Mouse (Mus musculus) heart, embryonic 13.5 days (tissue): ENCODE measurements around the gene Rbm47. TPM values are rescaled to one million over a fixed set of nuclear protein-coding genes. Genes with fewer than 3 reads are reported as not detected.

Experiments used
- ATAC-seq: fragments of 200-750 bp; cut with Nextera tagmentation; 2 replicates; pipeline ENCODE4 v1.8.0; 2017; ENCODE audit warnings: moderate TSS enrichment; ENCODE audit not compliant: insufficient number of reproducible peaks, low FRiP score, low TSS enrichment; ENCODE audit errors: extremely low read depth
- H3K27ac ChIP-seq: fragments of 300-500 bp; sonication (generic); replicated peaks from 2 replicates; pipeline ENCODE4 v1.5.1; 2015; ENCODE audit warnings: moderate library complexity, mild to moderate bottlenecking, inconsistent platforms
- H3K27me3 ChIP-seq: fragments of 300-500 bp; sonication (generic); replicated peaks from 2 replicates; pipeline ENCODE4 v1.6.1; 2015; ENCODE audit warnings: mild to moderate bottlenecking, inconsistent platforms
- H3K36me3 ChIP-seq: fragments of 300-500 bp; sonication (generic); 2 replicates; pipeline ENCODE4 v1.6.1; 2015; ENCODE audit warnings: mild to moderate bottlenecking, inconsistent platforms
- H3K4me1 ChIP-seq: fragments of 300-500 bp; sonication (generic); 2 replicates; pipeline ENCODE4 v1.6.1; 2015; ENCODE audit warnings: inconsistent platforms
- H3K4me2 ChIP-seq: fragments of 300-500 bp; sonication (generic); 2 replicates; pipeline ENCODE4 v1.6.1; 2015; ENCODE audit warnings: inconsistent platforms, mild to moderate bottlenecking, moderate library complexity
- H3K4me3 ChIP-seq: fragments of 300-500 bp; sonication (generic); 2 replicates; pipeline ENCODE4 v1.5.1; 2015; ENCODE audit warnings: moderate library complexity, mild to moderate bottlenecking, inconsistent platforms
- H3K9ac ChIP-seq: fragments of 300-500 bp; sonication (generic); 2 replicates; pipeline ENCODE4 v1.6.1; 2015; ENCODE audit warnings: inconsistent platforms, mild to moderate bottlenecking, moderate library complexity
- H3K9me3 ChIP-seq: fragments of 300-500 bp; sonication (generic); 2 replicates; pipeline ENCODE4 v1.6.1; 2016; ENCODE audit warnings: inconsistent platforms
- WGBS: fragments of 180-500 bp; shearing (Covaris S2); methylation state at CpG from one replicate; pipeline ENCODE4 v1.1.7; 2015; ENCODE audit warnings: mixed read lengths; 5-methylcytosine and 5-hydroxymethylcytosine counted together
- polyA plus RNA-seq: library from polyadenylated mRNA; unstranded; fragments of >200 nt; fragmentation: Nextera tagmentation; extraction: Ambion mirVana; gene quantifications from 2 replicates; pipeline ENCODE4 v1.2.1, GENCODE M21; 2015

Rbm47 gene
- polyA plus RNA-seq, 1 experiment from 2014 or later: 2.0 TPM

GRCm38 (mm10) chr5:66124931-66125330 lies 48.0 kb downstream of the Rbm47 start:
- no peak for ATAC-seq
- WGBS: 72% methylated on average over 9 of the region's 9 CpGs

GRCm38 (mm10) chr5:66124089-66124400 lies 48.9 kb downstream of the Rbm47 start:
- no peaks in the 10 kb centered on the region for H3K9me3 ChIP-seq
- no peak overlapping the region for H3K27ac ChIP-seq
- no peak overlapping the region for H3K9ac ChIP-seq
- no peaks in the 10 kb centered on the region for H3K27me3 ChIP-seq
- WGBS: 81% methylated on average over 4 of the region's 4 CpGs
- no peak overlapping the region for H3K4me3 ChIP-seq
- no peak for ATAC-seq
- no peaks in the 10 kb centered on the region for H3K36me3 ChIP-seq
- H3K4me1 ChIP-seq: no peaks in the 10 kb centered on the region
- H3K4me2 ChIP-seq: no peak overlapping the region

More at GRCm38 (mm10) chr5:66124931-66125330, 48.0 kb downstream of the Rbm47 start:
- Histone ChIP-seq H3K4me3 (no peak overlapping the region), H3K27ac (no peak overlapping the region), H3K4me1 (no peaks in the 10 kb centered on the region), H3K4me2 (no peak overlapping the region), H3K27me3 (no peaks in the 10 kb centered on the region), H3K36me3 (no peaks in the 10 kb centered on the region), H3K9me3 (no peaks in the 10 kb centered on the region), H3K9ac (no peak overlapping the region)

GRCm38 (mm10) chr5:66123295-66124088 lies 49.4 kb downstream of the Rbm47 start:
- no peak overlapping the region for H3K4me2 ChIP-seq
- no peak for ATAC-seq
- H3K4me1 ChIP-seq: no peaks in the 10 kb centered on the region
- WGBS: 80% methylated on average over 12 of the region's 12 CpGs
- H3K27me3 ChIP-seq: no peaks in the 10 kb centered on the region
- no peaks in the 10 kb centered on the region for H3K9me3 ChIP-seq
- H3K36me3 ChIP-seq: no peaks in the 10 kb centered on the region
- no peak overlapping the region for H3K4me3 ChIP-seq
- no peak overlapping the region for H3K27ac ChIP-seq
- H3K9ac ChIP-seq: no peak overlapping the region

- no peaks in the 10 kb centered on the region for H3K9me3 ChIP-seq
- ATAC-seq: no peak
- no peak overlapping the region for H3K4me3 ChIP-seq
- no peak overlapping the region for H3K27ac ChIP-seq
- no peaks in the 10 kb centered on the region for H3K36me3 ChIP-seq
- H3K9ac ChIP-seq: no peak overlapping the region
- H3K4me2 ChIP-seq: no peak overlapping the region
- no peaks in the 10 kb centered on the region for H3K27me3 ChIP-seq
- no peaks in the 10 kb centered on the region for H3K4me1 ChIP-seq
Measured at GRCm38 (mm10) chr5:66121255-66121654, 51.7 kb downstream of the Rbm47 start.

GRCm38 (mm10) chr5:66114751-66115150 lies 58.2 kb downstream of the Rbm47 start:
- no peak for ATAC-seq
- Histone ChIP-seq H3K4me2 (no peak overlapping the region), H3K27me3 (no peaks in the 10 kb centered on the region), H3K27ac (no peak overlapping the region), H3K9ac (no peak overlapping the region), H3K4me1 (no peaks in the 10 kb centered on the region), H3K4me3 (no peak overlapping the region), H3K9me3 (no peaks in the 10 kb centered on the region), H3K36me3 (no peaks in the 10 kb centered on the region)
- 81% methylated on average over 14 of the region's 14 CpGs for WGBS

GRCm38 (mm10) chr5:66114208-66114607 lies 58.7 kb downstream of the Rbm47 start:
- H3K27me3 ChIP-seq: no peaks in the 10 kb centered on the region
- no peaks in the 10 kb centered on the region for H3K9me3 ChIP-seq
- H3K4me3 ChIP-seq: no peak overlapping the region
- no peak overlapping the region for H3K9ac ChIP-seq
- H3K4me2 ChIP-seq: no peak overlapping the region
- no peak overlapping the region for H3K27ac ChIP-seq
- ATAC-seq: no peak
- H3K4me1 ChIP-seq: no peaks in the 10 kb centered on the region
- 68% methylated on average over 6 of the region's 6 CpGs for WGBS
- H3K36me3 ChIP-seq: no peaks in the 10 kb centered on the region

- Histone ChIP-seq H3K9ac (no peak overlapping the region), H3K27ac (no peak overlapping the region), H3K4me2 (no peak overlapping the region), H3K36me3 (no peaks in the 10 kb centered on the region), H3K4me1 (no peaks in the 10 kb centered on the region), H3K9me3 (no peaks in the 10 kb centered on the region), H3K27me3 (no peaks in the 10 kb centered on the region), H3K4me3 (no peak overlapping the region)
- no peak for ATAC-seq
- 55% methylated on average over 8 of the region's 8 CpGs for WGBS
Measured at GRCm38 (mm10) chr5:66112059-66112458, 60.9 kb downstream of the Rbm47 start.

- no peak for ATAC-seq
- H3K27ac ChIP-seq: no peak overlapping the region
- WGBS: 80% methylated on average over 9 of the region's 9 CpGs
Measured at GRCm38 (mm10) chr5:66106372-66106771, 66.5 kb downstream of the Rbm47 start.

GRCm38 (mm10) chr5:66105946-66106345 lies 67.0 kb downstream of the Rbm47 start:
- Histone ChIP-seq H3K9ac (no peak overlapping the region), H3K36me3 (no peaks in the 10 kb centered on the region), H3K4me2 (no peak overlapping the region), H3K4me1 (no peaks in the 10 kb centered on the region), H3K4me3 (no peak overlapping the region), H3K27ac (no peak overlapping the region), H3K27me3 (no peaks in the 10 kb centered on the region), H3K9me3 (no peaks in the 10 kb centered on the region)
- ATAC-seq: no peak
- WGBS: 82% methylated on average over 7 of the region's 7 CpGs

More at GRCm38 (mm10) chr5:66106372-66106771, 66.5 kb downstream of the Rbm47 start:
- H3K4me2 ChIP-seq: no peak overlapping the region
- H3K27me3 ChIP-seq: no peaks in the 10 kb centered on the region
- H3K9me3 ChIP-seq: no peaks in the 10 kb centered on the region
- no peak overlapping the region for H3K9ac ChIP-seq
- H3K36me3 ChIP-seq: no peaks in the 10 kb centered on the region
- no peak overlapping the region for H3K4me3 ChIP-seq
- no peaks in the 10 kb centered on the region for H3K4me1 ChIP-seq

GRCm38 (mm10) chr5:66105366-66105765 lies 67.6 kb downstream of the Rbm47 start:
- no peak for ATAC-seq
- WGBS: 77% methylated on average over 3 of the region's 3 CpGs
- H3K27ac ChIP-seq: no peak overlapping the region
- no peaks in the 10 kb centered on the region for H3K36me3 ChIP-seq
- H3K4me3 ChIP-seq: no peak overlapping the region
- H3K27me3 ChIP-seq: no peaks in the 10 kb centered on the region
- H3K4me1 ChIP-seq: no peaks in the 10 kb centered on the region
- H3K9ac ChIP-seq: no peak overlapping the region
- H3K9me3 ChIP-seq: no peaks in the 10 kb centered on the region
- no peak overlapping the region for H3K4me2 ChIP-seq

GRCm38 (mm10) chr5:66103386-66103785 lies 69.5 kb downstream of the Rbm47 start:
- no peak overlapping the region for H3K27ac ChIP-seq
- 58% methylated on average over 5 of the region's 5 CpGs for WGBS
- no peaks in the 10 kb centered on the region for H3K9me3 ChIP-seq
- no peak overlapping the region for H3K4me3 ChIP-seq
- H3K27me3 ChIP-seq: no peaks in the 10 kb centered on the region
- H3K36me3 ChIP-seq: no peaks in the 10 kb centered on the region
- no peak overlapping the region for H3K4me2 ChIP-seq
- no peak overlapping the region for H3K9ac ChIP-seq
- H3K4me1 ChIP-seq: no peaks in the 10 kb centered on the region
- no peak for ATAC-seq

GRCm38 (mm10) chr5:66102821-66103220 lies 70.1 kb downstream of the Rbm47 start:
- no peak overlapping the region for H3K4me2 ChIP-seq
- H3K27ac ChIP-seq: no peak overlapping the region
- WGBS: 78% methylated on average over 3 of the region's 3 CpGs
- H3K9me3 ChIP-seq: no peaks in the 10 kb centered on the region
- no peaks in the 10 kb centered on the region for H3K36me3 ChIP-seq
- H3K27me3 ChIP-seq: no peaks in the 10 kb centered on the region
- no peak for ATAC-seq
- H3K9ac ChIP-seq: no peak overlapping the region
- H3K4me1 ChIP-seq: no peaks in the 10 kb centered on the region
- H3K4me3 ChIP-seq: no peak overlapping the region
